Mouse (Mus musculus) ES-CJ7 (cell line): ENCODE results near the gene Sqor.

ENCODE experiments used
- DNase-seq: peaks from one replicate; pipeline ENCODE4 v3.0.0; 2011; ENCODE audit warnings: low read depth, low spot score

The Sqor gene

DNA sequence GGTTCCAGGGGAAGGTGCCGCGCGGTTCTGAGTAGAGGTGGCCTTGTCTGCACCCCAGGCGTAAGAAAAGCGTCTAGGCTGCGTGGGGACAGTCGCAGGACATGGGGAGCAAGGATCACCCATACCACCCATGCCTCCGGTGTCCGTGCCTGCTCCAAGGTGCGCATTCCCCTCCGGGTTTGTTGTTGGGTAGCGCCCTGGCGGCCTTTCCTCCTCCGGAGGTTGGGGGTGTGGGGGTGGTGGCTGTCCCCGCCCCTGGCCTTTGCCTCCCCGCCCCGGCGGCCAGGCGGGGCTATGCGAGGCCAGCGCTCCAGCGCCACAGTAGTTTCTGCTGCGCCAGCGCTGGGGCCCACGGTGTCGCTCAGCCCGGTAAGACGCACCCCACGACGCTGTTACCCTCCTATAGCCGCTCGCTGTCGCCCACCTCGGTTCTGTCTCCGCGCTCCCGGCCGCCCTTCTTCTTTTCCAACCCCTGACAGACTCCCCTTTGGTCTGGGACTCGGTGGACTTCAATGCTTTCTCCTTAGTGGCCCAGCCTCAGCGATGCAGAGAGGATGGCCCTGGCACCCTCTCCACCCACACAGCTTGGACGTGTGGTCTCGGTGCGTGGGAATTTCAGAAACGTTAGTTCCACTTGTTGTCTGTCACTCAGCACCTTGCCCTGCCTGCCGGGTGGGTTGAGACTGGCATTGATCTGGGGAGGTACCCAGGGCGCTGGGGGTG is at the start of gene Sqor:
Gene Sqor (plus strand): TSS at position 167 of the 723 bp plus-strand sequence.
- DNase-seq, result no peak

DNA sequence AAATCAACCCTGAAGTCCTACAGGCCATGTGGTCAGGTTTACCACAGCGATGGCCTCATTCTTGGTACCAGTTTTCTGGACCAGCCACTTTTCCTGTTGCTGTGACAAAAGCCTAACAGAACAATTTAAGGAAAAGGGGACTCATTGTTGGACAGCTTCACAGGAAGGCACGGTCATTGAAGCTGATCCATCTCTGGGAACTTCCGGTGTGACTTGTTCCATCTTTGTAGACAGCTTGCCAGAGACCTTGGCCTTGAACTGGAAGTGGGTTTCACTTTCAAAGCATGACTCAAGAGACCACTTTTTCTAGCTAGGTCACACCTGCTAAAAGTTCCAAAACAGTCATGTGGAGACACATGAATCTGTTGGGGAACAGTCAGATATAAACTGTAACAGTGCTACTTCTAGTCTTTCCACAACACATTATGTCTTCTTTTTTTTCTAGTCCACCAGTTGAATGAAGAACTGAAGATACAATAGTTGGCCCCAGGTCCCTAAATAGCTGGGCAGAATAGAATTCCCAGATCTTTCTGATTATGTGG is 48.7 kb upstream of the Sqor start:
- DNase-seq, result no peak

DNA sequence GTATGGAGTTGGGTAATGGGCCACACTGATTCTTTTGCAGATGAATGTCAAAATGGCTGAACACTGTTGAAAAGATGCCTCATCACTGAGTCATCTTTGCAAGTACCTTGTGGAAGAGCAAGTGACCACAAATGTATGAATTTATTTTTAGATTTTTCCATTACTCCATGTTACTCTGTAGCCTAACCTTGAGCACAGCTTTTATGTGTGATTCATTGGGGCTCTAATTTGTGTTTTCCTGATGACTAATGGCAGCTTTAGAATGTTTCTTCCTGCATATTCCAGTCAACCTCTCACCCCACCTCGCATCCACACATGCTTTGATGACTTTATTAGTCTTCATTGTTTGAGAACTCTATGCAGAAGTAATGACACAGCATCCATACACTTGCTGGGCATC is 45.8 kb upstream of the Sqor start:
- DNase-seq, result no peak

DNA sequence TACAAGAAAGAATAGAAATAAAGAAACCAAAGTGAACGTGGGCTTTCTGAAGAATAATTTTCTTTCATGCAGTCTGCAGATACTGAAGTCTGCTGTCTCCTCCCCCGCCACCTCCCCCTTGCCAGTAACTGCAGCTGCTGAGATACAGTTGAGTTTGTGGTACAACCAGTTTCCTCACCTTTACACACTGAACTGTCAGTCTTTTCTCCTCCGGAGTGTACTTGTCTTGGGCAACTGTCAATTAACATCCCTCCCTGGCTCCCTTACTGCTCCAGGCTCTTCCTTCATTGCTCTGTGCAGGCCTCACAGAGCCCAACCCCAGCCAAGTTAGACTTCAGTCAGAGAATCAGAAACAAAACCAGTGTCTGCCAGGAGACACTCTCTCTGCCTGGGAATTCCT is 44.5 kb upstream of the Sqor start:
- no peak for DNase-seq

DNA sequence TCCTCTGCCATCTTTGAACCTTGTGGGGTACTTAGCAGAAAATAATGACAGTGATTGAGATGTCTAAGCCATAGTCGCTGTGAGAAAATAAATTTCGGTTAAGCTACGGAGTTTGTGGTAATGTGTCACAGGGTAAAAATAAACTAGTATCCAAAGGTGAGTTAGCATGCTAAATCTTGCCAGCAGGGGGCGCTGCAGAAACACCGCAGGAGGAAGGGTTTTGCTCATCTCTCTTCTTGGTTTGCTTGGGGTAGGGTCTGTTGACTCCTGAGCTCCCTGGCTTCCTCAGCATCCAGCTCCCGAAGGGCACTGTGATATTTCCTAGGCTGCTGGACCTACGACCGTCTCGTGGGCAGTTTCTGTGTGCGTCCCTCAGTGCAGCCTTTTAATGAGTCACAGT is 39.4 kb upstream of the Sqor start:
- peak; percentile 40 for DNase-seq

DNA sequence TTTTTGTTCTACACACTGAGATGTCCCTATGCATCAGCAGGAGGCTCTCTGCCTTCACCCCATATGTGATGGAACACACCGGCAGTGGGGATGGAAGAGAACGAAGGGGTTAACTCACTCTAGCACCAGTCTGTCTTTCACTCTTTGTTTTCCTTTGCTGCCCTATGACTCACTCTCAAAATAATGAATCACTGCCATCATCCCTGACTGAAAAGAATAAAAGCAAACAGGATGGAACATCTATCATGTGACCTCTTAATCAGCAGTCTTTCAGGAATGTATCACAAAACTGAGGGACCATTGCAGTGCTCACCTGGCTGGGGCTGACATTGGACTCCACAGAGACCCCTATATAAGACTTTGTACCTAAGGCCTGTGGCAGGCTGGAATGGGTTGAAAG is 33.6 kb upstream of the Sqor start:
- DNase-seq, result no peak

DNA sequence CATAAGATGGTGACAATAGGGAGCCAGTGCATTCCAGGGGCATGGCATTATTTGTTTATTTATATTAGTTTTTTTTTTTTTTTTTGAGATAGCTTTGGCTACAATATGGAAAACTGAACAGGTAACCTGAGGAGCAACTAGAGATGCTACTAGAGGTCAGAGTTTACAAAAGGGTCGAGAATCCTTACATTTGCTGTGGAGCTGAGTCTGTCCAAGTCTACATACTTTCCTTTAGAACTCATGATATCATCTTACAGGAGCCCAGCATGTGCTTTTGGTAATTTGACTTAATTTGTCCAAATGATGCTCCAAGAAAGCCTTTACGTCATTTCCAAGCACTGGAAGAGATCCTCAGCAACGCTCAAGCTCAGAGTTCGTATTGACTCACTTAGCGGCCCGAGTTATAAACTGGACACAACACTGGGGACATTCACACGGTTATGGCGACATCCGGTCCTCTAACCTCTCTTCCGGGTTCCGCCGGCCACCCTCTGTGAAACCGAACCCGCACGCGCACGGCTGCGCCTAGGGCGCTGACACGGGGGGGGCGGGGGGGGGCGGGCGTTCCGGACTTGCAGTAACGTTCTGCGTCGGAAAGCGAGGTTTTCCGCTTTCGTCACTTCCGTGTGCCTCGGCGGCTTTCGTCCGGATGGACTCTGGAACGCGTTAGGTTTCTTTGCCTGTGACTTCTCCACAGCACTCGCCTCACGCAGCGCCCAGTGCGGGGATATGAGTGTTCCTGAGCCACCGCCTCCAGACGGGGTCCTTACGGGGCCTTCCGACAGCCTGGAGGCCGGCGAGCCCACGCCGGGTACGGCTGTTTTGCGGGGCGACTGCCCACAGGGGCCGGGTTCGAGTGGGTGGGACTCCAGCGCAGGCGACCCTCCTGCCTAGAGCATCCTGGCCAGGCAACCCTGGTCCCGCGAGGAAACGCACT is 26.9 kb upstream of the Sqor start, which contains the start of gene Bloc1s6:
Gene Bloc1s6 (plus strand): TSS at position 610 of the 937 bp plus-strand sequence.
- peak; percentile 93 for DNase-seq

DNA sequence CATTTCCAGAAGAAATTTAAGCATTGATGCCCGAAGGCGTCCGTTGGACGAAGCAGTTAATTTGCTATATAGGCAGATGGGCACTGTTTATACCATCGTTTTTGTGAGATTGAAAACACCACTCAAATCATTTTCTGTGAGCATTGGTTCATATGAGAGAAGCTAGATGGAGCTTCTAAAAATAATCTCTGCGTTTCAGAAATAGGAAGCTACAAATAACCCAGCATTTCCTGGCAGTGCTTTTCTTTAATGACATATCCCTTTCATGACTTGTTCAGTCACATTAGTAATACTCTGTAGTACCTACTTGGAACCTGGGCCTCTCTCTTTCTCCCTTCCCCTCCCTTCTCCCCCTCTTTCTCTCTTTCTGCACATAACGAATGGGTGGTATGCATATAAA is 26.0 kb upstream of the Sqor start:
- DNase-seq, result no peak

DNA sequence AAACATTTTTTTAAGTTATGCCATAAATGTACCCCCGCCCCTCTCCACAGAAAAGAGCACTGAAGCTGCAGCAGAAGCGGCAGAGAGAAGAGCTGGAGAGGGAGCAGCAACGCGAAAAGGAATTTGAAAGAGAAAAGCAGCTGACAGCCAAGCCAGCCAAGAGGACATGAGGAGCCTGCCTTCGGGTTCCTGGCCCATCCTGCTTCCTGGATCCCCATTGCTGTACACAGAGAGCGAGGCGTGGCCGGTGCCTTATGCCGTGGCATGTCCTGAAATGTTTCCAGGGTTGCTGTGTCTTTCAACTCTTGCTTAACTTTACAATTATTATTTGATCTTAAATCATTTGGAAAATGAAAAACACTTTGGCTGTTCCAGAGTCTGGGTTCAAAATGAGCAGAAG is 18.6 kb upstream of the Sqor start:
- DNase-seq, result no peak

DNA sequence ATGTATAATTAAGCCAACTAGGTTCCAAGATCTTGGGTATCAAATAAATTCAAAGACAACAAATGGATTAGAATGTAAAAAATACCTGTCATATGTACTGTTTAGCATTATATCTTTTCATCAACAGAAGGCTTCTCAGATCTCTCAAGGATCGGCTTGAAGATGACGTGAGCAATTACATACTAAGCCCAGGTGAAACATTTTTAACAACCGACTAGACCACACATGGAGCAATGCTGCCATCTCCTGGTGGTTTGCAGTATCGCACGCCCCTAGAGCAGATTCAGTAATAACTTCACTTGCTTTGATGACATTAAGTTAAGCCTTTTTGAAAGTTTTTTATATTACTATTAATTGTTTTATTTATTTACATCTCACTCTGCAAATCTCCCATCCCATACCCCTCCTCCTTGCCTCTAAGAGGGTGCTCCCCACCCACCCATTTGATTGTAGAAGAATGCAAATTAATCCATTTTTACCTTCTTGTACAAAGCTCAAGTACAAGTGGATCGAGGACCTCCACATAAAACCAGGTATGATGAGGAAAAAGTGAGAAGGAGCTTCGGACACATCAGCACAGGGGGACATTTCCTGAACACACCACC is 11.2 kb upstream of the Sqor start:
- DNase-seq, result peak; percentile 39

DNA sequence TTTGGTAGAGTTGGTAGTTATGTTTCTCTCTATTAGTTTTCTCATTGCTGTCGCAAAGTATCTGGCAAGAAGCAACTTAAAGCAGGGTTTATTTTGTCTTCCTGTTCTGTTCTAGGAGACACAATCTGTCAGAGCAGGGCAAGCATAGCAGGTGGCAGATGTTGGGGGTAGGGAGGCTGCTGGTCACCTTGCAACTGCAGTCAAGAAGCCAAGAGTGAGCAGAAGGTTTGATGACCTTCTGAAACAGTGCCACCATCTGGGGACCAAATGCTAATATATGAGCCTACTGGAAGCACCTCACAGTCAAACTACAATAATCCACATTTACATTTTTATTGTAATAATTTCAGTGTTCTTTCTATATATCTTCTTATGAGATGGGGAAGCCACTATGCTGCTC is 5.2 kb upstream of the Sqor start:
- no peak for DNase-seq

DNA sequence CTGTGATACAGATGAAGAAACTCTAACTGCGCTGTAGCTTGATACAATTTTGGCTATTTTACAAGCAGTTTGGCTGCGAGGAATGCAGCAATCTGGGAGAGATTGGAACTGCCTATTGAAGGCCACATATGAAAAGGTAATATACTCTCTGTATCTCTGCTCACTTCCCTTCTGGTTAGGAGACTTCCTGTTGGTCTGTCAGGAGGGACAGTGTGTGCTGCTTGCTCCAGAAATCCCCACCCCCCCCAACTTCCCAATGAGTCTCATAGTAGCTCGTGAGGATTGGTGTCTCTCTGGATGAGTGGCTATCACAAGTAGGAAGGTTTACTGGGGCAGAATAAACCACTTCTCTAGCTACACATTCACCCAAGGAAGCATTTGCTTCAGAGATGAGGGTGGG is 2.0 kb upstream of the Sqor start:
- DNase-seq, result no peak

DNA sequence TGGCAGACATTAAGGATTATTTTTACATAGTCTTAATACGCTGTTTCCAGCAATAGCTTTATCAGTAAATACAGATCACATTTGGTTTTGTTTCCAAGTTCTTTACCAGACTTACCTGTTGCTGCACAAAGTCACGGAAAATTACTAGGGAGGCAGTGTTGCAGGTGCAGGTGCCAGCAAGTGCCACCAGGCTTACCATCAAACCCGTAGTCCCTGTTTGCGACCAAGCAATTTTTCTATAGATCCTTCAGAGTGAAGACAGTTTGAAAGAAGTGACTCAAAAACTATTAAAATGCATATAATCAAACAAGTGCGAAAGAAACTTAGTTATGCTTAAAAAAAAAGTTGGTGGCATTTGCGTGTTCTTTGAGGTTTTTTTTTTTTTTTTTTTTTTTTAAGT is 511 bp upstream of the Sqor start:
- DNase-seq, result no peak

DNA sequence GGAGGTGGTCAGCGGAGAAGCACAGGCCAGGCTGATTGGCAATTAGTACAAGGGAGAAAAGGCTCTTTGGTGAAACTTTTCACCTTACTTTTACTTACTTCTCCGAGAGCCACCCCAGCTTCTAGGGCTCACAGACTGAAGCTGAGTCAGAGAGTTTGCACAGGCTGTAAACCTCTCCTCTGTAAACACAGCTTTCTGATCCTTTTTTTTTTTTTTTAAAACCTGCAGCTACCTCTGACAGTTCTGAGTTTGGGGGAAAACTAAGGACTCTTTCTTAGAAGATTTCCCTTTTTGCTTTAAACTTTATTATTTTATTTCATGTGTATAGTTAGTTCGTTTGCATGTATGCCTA is 733 bp downstream of the Sqor start:
- no peak for DNase-seq

DNA sequence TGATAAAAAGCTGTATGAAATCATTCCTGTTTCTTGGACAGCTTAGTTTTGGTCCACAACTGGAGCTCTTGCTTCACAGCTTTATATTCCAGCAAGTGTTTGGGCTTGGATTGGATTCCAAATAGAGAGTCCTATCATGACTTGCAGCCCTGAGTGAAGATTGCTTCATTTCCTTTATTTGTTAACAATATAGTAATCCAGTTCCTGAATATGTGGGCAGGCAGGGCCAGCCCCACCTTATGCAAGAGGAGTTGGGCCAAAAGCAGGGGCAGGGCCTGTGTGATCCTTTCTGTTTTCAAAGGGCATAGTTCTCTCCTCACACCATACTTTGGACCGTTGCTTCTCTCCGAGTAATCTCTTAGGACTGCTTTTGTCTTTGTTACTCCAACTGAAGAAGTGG is 6.0 kb downstream of the Sqor start:
- no peak for DNase-seq

DNA sequence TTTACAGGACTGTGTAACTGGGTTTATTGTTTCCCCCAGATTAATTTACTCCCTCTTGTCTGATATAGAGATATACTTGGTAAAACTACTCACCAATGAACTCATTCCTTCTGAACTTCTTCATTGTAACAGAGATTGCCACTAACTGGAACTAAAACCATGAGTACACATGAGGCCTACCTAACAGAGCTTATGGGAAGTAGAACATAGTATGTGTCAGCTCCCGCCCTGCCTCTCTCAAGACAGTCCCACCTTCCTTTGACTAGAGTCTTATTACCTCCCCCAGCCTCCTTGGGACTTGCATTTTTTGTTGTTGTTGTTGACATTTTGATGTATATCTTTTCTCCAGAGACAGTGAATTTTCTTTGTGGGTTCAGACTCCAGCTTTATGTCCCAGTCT is 7.9 kb downstream of the Sqor start:
- DNase-seq, result no peak

DNA sequence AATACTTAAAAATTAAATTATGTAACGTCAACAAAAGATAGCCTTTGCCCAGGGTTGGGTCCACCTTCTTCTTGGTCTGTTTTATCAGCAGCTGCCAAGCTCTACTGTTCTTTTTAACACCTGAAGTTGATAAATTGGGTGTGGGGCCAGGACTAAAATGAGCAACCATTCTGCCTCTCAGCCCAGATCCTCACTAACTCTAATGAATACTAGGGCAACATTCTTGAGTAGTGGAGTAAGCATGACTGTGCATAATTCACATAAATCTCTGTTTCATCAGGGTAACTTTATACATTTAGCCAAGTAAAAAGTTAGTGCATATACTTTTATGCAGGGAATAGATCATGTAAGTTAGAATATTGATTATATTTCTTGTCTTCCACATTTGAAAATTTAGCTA is 10.5 kb downstream of the Sqor start:
- DNase-seq, result no peak

DNA sequence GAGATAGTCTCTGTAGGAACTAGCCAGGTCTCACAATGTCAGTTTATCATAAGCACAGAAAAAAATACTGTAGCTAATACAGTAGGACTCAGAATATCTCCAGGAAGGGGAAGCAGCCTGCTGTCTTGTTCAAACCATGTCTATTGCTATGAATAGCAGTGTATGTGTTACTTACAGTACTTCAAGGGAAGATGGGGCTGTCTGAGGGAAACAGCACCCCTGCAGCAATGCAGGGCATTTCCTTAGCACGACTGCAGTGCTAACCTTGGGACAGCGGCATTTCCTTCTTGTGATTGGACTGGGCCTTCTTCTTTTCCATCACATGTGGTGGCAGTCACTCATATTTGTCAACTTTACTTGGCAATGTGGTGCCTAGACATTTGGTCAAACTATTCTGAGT is 11.8 kb downstream of the Sqor start:
- no peak for DNase-seq

DNA sequence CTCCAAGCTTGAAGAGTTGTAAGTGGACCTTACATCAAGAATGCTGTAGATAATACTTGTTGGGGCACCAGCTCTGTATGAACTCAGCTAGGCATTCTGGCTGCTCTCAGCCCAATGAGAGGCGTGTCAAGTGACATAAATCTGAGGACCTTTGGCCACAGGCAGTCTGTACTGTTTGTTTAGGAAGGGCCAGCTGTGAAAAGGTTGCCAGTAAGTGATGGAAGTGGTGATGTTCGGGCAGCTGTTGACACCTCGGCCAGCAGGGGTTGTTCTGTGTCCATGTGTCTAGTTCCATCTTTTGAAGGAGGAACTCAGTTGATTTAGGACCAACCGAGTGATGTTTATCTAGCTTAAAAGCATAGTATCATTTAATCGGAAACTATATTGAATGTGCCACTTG is 14.9 kb downstream of the Sqor start:
- no peak for DNase-seq

DNA sequence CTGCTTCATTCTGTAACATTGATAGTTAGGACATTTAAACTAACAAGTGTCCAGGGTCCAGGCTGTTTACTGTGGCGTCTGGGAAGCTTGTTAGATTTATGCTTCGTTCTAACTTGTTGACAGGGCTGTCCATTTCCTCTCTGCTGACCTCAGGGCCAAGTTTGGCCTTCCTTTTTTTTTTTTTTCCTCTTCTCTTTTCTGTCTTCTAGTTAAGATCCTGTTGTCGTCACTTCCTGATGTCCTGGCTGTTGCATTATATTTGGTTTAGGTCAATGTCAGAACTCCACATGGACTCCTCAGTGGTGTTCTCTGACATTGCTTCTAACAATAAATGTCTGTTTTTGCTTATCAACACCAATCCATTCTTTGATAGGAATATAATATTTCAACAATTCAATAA is 15.4 kb downstream of the Sqor start:
- no peak for DNase-seq

DNA sequence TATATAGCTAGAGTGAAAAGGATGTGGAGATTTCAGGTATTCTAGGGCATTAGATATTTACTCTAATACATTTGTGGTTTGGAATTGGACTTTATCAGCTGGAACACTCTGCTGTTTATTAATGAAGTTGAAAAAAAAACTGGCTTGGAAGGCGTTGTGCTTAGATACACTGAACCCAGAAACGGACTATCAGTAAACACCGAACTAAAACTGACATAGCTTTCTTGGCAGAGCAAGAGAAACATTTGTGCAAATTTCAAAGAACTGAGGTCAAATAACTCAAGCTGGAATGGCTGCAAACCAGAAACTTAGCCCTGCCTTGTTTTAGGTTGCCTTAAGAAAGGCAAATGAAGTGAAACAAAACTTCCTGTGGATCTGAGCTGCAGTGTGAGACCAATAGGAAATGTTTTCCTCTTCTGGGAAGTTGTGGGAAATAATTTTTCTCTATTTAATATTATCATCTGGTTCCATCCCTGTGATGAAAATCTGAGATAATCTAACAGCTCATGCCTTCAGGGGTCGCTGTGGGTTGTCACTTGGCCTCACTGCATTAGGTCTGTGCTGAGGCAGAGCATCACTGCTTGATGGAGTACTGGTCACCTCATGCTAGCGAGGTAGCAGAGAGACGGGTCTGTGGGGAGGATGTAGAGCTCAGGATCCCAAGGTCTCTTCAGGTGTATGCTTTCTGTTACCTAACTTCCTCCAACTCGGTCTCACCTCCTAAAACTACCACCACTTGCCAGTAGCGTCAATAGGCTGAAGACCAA is 16.7 kb downstream of the Sqor start:
- no peak for DNase-seq

DNA sequence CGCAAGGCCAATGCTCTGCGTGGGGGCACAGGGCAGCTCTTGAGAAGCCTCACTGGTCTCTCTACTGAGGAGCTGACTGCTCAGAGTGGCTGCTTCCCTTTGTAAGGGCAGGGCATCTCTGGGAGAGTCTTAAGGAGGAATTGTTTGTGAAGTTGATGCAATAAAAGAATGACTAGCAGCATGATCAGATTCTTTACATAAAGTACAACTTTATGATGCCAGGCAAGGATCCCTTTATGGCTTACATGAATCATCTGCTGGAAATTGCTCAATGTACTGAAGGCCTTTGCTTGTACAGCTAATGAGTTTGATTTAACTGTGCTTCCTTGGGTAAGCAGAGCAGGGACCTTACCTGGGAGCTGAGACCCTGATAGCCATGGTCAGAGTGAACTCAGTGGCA is 18.7 kb downstream of the Sqor start:
- no peak for DNase-seq
